Mouse (Mus musculus): ENCODE measurements around the gene R3hdml.

- TF ChIP-seq POLR2A (IDR thresholded peaks at IDR 0.05; ENCODE audit: insufficient read length, low read depth) (no peak), TCF3 (IDR thresholded peaks at IDR 0.05; ENCODE audit: insufficient read length, low read depth) (no peak)
Measured at GRCm38 (mm10) chr2:163459380-163459779, 32.7 kb upstream of the R3hdml start.

Measured in myocyte (in vitro differentiated cells).